7 mouse cellular contexts compared by ENCODE assay signal in genomic region chr6:17463434-17464280, GRCm38 (mm10). TPM values are rescaled to one million over a fixed set of nuclear protein-coding genes. Genes with fewer than 3 reads are reported as not detected.
DNase-seq lines count a peak whose midpoint lies in the region; ATAC-seq and TF ChIP-seq lines count a peak whose summit lies in the region.

Gene Met, plus strand, starts transcription at chr6:17463800.

- H3K4me1 ChIP-seq in hindbrain, embryonic 13.5 days (replicated peaks): peaks cover 24% of the 10 kb centered on the region
- H3K4me1 ChIP-seq in limb, embryonic 15.5 days: peaks cover 8% of the 10 kb centered on the region
- peaks cover 15% of the 10 kb centered on the region for H3K4me1 ChIP-seq in midbrain, embryonic 15.5 days

- POLR2A ChIA-PET in Patski (lab: Charles Lee): interaction anchor here (0.6 to 1.4 kb wide), 8 partner anchors 19 to 245 kb away, joined by 3 to 4 read pairs (median 3); no protein-coding TSS in a partner anchor

- ATAC-seq in Patski: peak; percentile 93
- ATAC-seq in hindbrain, embryonic 13.5 days (ENCODE audit: low FRiP score): peak; percentile 91
- peak; percentile 78 for ATAC-seq in limb, embryonic 15.5 days (ENCODE audit: insufficient number of reproducible peaks, low FRiP score, low TSS enrichment, low read depth)
- ATAC-seq in midbrain, embryonic 15.5 days (replicated peaks): peak; percentile 87

- peak within 1 kb of the TSS; percentile 67 for H3K4me3 ChIP-seq in hindbrain, embryonic 13.5 days
- peak within 1 kb of the TSS; percentile 69 for H3K4me3 ChIP-seq in limb, embryonic 15.5 days
- peak within 1 kb of the TSS; percentile 68 for H3K4me3 ChIP-seq in midbrain, embryonic 15.5 days

- under 1% methylated on average over 72 of the region's 78 CpGs for WGBS in hindbrain, embryonic 13.5 days
- under 1% methylated on average over 74 of the region's 78 CpGs for WGBS in limb, embryonic 15.5 days
- WGBS in midbrain, embryonic 15.5 days: under 1% methylated on average over 65 of the region's 78 CpGs

- H3K9me3 ChIP-seq in hindbrain, embryonic 13.5 days: no peaks in the 10 kb centered on the region
- H3K9me3 ChIP-seq in limb, embryonic 15.5 days: no peaks in the 10 kb centered on the region
- no peaks in the 10 kb centered on the region for H3K9me3 ChIP-seq in midbrain, embryonic 15.5 days

- H3K36me3 ChIP-seq in hindbrain, embryonic 13.5 days: no peaks in the 10 kb centered on the region
- H3K36me3 ChIP-seq in limb, embryonic 15.5 days: no peaks in the 10 kb centered on the region
- H3K36me3 ChIP-seq in midbrain, embryonic 15.5 days (replicated peaks): no peaks in the 10 kb centered on the region

- no peaks in the 10 kb centered on the region for H3K27me3 ChIP-seq in Patski
- H3K27me3 ChIP-seq in hindbrain, embryonic 13.5 days: peaks cover 72% of the 10 kb centered on the region
- peaks cover 8% of the 10 kb centered on the region; the same call in 1 of the 2 replicates for H3K27me3 ChIP-seq in limb, embryonic 15.5 days
- H3K27me3 ChIP-seq in midbrain, embryonic 15.5 days (replicated peaks): peaks cover 20% of the 10 kb centered on the region

- H3K27ac ChIP-seq in hindbrain, embryonic 13.5 days: no peak within 1 kb of the TSS
- no peak within 1 kb of the TSS; the same call in 1 of the 2 replicates for H3K27ac ChIP-seq in limb, embryonic 15.5 days
- H3K27ac ChIP-seq in midbrain, embryonic 15.5 days: no peak within 1 kb of the TSS

- DNase-seq in Patski (ENCODE audit: low read depth, low spot score): no peak
- peak; percentile 72 for DNase-seq in adrenal gland, postnatal 25 days
- DNase-seq in forelimb bud, embryonic 11.5 days (ENCODE audit: low read depth, low spot score): peak; percentile 31
- peak; percentile 44 for DNase-seq in testis, postnatal 14 days (ENCODE audit: low spot score)

- TF ChIP-seq CTCF in Patski (IDR thresholded peaks at IDR 0.05): peak; percentile 87

- in situ Hi-C loops in Patski (cut with MboI; ENCODE audit: low pct_unique_long_range_greater_than_20kb): loop anchor here (10.0 kb wide), 1 partner anchor 91 kb away; no protein-coding TSS in a partner anchor

- peak within 1 kb of the TSS; percentile 72 for H3K9ac ChIP-seq in hindbrain, embryonic 13.5 days
- peak within 1 kb of the TSS; percentile 48 for H3K9ac ChIP-seq in limb, embryonic 15.5 days
- H3K9ac ChIP-seq in midbrain, embryonic 15.5 days: peak within 1 kb of the TSS; percentile 51

- CTCF ChIA-PET in Patski (lab: Charles Lee): interaction anchor here (0.7 to 2.0 kb wide), 8 partner anchors 9 to 126 kb away, joined by 3 to 8 read pairs (median 4); no protein-coding TSS in a partner anchor

- peak within 1 kb of the TSS; percentile 98 for H3K4me2 ChIP-seq in hindbrain, embryonic 13.5 days
- H3K4me2 ChIP-seq in limb, embryonic 15.5 days: peak within 1 kb of the TSS; percentile 95
- peak within 1 kb of the TSS; percentile 99 for H3K4me2 ChIP-seq in midbrain, embryonic 15.5 days

RNA-seq across cellular contexts. Expression of gene Met, which starts in this region (rescaled TPM):
- polyA plus RNA-seq in Patski (2021): 128 TPM
- total RNA-seq in adrenal gland, postnatal 25 days (2021): 5.3 and 7.4 TPM in 2 replicates
- 1.7 and 1.9 TPM in 2 replicates for polyA plus RNA-seq in hindbrain, embryonic 13.5 days (2015; fragmentation: Nextera tagmentation; extraction: Ambion mirVana)
- polyA plus RNA-seq in limb, embryonic 15.5 days (2015; fragmentation: Nextera tagmentation; extraction: Ambion mirVana): 3.8 and 4.3 TPM in 2 replicates
- polyA plus RNA-seq in midbrain, embryonic 15.5 days (2015; fragmentation: Nextera tagmentation; extraction: Ambion mirVana): 0.93 and 0.99 TPM in 2 replicates

Comparison
In these comparisons a context has a peak if more than half of its experiments do, and no peak if none do; other contexts are left out.
1. RNA of gene Met (polyA plus RNA-seq): 128 TPM in Patski (single experiment); 3.8 to 4.3 TPM in limb, embryonic 15.5 days, 1.7 to 1.9 TPM in hindbrain, embryonic 13.5 days and 0.93 to 0.99 TPM in midbrain, embryonic 15.5 days; every median in the first group is over 10 times any median in the second.
2. Peak in ATAC-seq, H3K4me3 ChIP-seq, H3K9ac ChIP-seq and H3K4me2 ChIP-seq in midbrain, embryonic 15.5 days; RNA of the gene not detected or under 1 TPM.
3. Peak in every context shown above with its lines, with median percentiles within 50 percentile points of each other: ATAC-seq, H3K4me2 ChIP-seq, H3K4me3 ChIP-seq and H3K9ac ChIP-seq.